Mouse (Mus musculus) layer of hippocampus, adult 9-10 months (tissue): ENCODE measurements around the gene Wdr45.
"Not testable (repeated sequence)": the region's sequence is repeated elsewhere in the genome, so short reads cannot be mapped to it uniquely, and the experiment has no call there.

Experiments
- DNase-seq: peaks from one replicate; pipeline ENCODE4 v3.0.0; 2022; ENCODE audit warnings: low spot score

Gene Wdr45

DNA sequence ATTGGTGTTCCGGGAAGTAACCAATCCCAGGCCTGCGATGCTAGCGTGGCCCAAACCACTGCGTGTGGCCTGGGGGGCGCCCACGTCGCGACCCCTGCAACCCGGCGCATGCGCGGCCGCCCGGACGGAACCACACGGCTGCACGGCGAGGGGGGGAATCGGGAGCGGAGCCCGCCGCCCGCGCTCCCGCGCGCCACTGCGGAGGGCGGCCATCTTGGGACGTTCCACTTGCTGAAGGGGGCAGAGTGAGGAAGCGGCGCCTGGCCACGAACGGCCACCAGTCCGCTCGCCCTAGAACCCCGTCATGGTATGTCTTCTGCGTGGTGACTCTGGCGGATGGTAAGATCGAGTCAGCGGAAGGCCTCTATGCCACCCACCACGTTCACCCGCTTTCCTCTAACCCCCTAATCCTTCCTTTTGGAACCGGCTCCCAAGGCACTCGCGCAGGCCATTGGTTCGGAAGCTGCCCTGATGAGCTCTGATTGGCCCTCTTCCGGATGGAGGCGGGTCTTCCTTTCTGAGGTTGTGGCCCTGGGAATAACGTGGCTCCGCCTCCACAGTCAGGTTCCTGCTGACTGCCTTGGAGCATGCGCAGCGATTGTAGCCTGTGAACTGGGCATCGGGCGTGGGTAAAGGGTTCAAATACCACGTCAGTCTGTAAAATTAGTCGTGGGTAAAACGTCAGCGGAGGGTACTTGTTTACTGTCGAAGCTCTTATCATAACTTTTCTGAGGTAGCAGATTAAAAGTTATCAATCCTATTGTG lies at the start of gene Wdr45:
TSS of gene Wdr45 (plus strand) at position 199 of the 765 bp plus-strand sequence.
- DNase-seq = peak; percentile 91

DNA sequence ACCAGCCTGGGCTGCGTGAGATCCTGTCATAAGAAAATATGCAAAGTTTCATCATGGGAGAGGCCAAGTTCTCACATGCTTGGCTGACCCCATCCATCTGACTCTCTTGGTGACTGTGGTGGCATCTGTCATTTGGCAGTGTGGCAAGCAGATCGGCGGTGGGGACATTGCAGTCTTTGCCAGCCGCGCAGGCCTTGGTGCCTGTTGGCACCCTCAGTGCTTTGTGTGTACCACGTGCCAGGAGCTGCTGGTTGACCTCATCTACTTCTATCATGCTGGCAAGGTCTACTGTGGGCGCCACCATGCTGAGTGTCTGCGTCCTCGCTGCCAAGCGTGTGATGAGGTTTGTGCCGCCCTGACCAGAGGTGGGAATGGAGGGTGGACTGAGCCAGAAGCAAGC lies 49.3 kb upstream of the Wdr45 start:
- no peak for DNase-seq

DNA sequence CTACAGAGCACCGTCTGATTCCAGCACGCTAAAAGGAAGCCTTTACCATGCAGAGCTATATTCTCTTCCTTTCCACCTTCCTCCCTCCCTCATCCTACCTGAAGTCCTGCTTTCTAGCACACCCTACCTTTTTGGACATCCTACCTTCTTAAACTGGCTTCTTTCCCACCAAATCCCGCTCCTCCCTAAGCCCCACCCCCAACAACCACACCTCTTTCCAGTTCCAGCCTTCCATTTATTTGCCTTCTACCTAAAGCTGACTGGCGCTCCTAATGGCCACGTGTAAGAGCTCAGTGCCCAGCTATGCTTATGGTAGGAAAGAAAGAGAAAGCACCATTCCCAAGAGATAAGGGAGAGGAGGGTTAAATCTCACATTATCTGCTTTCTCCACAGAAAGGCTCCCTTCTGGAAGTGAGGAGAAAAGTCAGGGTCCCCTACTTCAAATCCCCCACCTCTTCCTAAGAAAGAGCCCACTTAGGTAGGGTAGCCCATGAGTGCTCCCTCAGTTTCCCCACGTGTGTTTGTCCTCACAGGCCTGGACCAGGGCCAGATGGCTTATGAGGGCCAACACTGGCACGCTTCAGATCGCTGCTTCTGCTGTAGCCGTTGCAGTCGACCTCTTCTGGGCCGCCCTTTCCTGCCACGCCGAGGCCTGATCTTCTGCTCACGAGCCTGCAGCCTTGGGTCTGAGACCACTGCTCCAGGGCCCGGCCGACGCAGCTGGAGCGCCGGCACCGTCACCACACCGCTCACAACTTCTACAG lies 48.2 kb upstream of the Wdr45 start:
- DNase-seq = no peak

DNA sequence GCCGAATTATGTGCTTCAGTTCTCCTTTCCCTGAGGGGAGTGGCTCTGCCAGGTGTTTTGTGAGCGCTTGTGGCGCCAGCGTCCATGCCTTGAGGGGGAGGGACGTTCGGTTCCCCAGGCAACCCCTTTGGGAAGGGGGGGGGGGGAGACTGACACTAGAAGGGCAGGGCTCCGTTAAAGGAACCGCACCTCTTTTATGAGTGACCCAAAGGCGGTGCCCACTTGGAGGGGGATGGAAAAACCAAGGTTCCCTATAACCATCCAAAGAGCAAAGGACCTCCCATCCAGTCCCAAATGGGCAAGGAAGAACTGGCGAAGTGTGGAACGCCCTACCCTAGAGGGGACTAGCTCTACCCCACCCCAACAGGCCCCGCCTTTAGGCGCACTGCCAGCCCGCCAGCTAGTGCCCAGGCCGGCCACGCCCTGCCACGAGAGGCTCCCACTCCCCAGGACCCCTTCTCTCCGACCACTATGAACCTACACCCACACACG lies 43.7 kb upstream of the Wdr45 start:
- no peak for DNase-seq

DNA sequence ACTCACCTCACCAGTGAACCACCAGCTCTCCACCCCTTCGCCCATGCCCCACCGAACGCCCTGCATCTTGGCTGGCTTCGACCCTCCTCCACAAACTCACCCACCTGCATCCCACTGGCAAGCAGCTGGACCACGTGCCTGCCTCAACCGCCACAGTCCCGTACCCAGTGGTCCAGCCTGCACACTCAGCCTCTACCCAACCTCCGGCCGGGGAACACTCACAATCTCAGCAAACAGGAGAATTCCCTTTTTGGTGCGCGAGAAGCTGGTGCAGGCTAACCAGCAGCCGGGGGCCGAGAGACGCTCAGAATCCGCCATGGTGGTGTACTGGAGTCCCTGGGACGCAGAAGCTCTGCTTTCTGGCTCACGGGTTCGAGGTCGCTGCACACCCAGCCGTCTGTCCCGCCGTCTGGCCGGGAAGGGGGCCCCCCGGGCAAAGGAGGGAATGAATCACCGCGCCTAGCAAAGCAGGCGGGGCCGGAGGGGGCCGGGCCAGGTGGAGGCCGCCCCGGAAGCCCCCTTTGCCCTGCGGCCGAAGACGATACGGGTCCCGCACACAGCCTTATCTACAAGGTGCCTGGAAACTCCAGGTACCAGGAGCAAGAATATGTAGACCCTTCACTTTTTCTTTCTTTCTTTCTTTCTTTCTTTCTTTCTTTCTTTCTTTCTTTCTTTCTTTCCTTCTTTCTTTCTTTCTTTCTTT lies 43.1 kb upstream of the Wdr45 start, which contains the start of gene Plp2:
TSS of gene Plp2 (minus strand) at position 470 of the 703 bp plus-strand sequence.
- DNase-seq = no peak

DNA sequence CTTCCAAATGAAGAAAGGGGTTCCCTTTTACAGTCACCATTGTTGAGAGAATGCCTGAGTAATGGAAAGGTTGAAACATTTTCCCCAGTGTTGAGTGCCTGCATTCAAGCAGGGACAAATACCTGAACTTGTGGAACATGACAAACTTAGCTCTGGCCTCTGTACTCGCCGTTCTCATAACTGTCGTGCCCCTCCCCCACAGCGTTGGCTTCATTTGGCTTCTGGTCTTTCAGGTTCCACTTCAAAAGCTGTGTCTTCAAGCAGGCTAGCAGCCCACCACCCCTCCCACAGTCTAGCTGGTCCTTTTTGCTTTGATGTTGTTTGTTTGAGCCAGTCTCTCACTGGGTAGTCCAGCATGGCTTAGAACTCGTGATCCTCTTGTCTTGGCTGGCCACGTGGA lies 41.4 kb upstream of the Wdr45 start:
- DNase-seq = no peak

DNA sequence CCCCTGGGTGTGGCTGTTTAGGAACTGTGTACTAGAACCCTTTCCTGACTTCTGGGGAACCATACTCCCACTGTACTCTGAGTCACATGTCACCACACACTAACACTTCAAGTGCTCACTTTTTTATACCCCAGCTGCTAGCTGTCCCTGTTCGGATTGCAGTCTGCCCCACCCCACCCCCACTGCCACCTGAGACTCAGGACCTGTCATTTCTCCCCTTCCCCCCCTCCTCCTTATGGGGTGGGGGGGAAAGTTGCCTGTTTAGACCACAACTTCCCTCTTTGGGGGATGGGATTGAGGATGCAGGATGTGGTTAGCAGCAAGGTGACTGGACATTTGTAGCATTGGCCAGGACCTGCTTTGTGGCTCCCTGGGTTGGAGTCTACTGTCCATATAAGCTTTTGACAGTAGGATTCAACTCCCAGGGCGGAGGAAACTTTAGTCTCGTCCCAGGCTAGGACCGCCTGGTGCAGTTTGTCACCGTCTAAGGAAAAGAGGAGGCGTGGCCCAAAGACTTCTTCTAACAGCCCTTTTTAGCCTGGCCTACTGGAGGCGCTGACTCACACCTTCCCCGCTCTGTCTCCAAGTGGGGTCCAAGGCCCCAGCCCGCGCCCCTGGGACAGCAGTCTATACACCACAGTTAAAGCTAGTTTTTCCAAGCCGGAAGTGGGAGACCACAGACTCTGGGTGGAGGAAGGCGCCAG lies 40.4 kb upstream of the Wdr45 start:
- DNase-seq = no peak

DNA sequence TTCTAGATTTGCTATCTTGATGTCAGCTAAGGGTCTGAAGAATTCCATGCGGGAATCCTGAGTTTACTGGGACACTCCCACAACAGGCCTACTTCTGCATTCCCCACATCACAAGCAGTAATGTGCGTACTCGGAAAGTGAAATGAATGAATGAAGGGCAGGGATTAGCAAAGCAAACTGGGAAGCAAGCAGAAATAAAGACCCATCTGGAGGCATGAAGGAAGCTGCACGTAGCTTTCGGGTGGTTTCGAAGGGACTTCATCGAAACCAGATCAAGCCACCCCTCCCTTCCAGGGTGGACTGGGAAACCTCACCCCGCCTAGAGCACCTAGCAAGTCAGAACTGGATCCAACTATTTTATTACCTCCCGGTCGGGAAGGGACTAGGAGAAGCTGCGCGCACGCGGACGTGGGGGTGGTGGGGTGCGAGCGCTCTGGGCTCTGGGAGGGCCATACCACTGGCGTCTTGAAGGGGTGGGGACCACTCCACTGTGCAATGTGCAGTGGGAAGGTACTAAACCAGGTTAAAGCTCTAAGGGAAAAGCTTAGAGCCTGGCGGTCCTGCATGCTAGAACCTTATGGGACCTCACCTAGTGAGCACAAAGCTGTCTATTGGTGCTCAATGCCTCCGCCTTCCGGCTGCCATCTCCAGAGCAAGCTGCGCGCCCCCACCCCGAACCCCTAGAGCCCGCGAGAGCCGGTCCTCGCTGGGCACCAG lies 39.7 kb upstream of the Wdr45 start:
- no peak for DNase-seq

DNA sequence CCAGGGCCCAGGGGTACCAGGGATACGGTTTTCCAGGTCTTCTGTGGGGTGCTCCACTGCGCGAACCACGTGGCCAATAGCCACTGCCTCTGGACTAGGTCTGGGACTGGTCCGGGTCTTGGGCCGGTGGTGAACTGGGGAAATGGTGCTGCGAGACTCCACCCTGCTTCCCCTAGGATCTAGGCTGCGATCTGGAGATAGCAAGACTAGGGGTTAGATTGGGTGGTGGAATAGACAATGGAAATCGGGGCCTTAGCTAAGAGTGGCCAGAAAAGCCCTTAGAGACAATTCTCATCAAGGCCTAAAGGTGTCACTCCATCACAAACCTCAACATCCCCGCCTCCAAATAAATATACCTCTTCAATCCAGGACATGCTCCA lies 39.1 kb upstream of the Wdr45 start:
- no peak for DNase-seq

DNA sequence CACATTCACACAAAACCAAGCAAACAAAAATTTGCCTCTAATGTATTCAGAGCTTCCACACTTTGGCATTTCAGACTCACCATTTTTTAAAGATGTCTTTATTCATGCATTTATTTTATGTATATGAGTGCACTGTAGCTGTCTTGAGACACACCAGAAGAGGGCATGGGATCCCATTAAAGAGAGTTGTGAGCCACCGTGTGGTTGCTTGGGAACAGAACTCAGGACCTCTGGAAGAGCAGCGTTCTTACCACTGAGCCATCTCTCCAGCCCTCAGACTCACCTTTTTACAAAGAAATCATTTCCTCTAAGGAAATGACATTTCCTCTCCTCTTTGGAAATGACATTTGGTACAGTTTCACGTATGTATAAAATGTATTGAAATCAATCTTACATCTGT lies 35.1 kb upstream of the Wdr45 start:
- no peak for DNase-seq

DNA sequence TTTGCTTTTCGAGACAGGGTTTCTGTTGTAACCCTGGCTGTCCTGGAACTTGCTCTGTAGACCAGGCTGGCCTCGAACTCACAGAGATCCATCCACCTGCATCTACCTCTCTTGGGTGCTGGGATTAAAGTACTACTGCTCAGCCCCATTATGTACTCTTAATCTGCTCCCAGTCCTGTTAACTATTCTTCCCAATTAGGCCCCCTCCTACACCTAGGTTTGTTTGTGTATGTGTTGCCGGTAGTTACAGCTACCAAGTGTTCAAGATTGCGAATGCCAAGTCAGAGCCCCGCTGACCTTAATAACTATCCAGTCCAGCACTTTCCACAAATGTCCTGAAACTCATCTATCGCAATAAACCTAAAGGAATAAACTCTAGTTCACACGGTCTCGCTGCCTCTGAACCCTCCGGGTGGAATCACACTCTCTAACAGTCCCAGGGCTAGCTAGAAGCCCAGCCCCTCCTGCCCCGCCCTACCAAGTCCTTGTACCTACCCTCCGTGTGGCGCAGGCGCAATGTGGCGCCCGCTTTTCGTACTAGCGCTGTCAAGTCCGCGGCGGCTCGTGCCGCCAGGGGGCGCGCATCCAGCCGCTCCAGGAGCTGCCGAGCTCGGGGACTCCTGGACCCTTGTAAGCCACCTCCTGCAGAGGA lies 34.6 kb upstream of the Wdr45 start:
- DNase-seq = peak; percentile 52

DNA sequence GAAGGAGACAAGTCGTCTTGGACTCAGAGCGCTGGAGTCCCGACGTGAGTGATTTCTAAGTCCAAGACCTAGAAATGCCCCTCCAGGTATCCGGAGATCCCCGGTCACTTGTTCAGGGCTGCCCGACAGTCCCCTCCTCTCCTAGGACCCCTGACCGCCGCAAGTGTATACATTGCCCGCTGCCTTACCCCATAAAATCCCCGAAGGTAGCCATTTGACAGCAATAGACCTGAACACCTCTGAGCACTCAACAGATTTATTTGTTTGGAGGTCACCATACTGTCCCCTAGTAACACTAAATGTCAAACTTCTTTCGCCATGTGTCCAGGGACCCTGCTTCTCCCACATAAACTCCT lies 34.1 kb upstream of the Wdr45 start:
- no peak for DNase-seq

DNA sequence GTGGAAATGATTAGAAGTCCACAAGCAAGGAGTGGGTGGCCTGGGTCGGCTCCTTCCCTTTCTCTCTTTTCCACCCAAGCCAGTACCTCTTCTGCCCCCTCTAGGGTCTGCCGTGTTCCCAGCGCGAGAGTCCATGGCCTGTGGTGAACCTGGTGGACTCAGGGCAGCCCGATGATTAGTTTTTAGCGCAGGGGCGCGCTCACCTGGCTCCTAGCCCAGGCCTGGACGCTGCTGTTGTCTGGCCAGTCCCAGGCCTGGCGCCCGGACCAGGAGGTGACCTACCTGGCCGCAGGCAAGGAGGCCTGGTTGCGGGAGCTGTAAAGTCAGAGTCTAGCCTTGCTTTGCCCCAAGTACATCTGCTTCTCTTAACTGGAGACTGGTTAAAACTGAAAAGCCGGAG lies 33.3 kb upstream of the Wdr45 start, which contains the start of gene Magix:
TSS of gene Magix (minus strand) at position 388 of the 400 bp plus-strand sequence.
- DNase-seq = no peak

DNA sequence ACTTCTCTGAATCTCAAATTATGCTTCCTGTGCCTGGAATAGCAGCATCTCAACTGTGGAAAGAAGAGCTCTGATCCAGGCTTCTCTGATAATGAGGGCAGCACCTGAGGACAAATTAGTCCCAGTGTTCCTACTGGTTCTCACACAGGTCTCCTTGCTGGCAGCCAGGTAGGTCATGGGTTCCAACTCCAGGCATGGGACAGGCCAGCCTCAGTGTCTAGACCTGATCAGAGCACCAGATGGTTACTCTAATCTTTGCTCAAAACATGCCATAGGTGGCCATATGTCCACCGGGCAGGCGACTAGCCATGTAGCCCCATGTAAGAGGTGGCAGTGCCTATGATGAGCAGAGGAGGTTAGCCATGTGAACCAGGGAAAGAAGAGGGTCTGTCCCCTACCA lies 25.8 kb upstream of the Wdr45 start:
- DNase-seq = no peak

DNA sequence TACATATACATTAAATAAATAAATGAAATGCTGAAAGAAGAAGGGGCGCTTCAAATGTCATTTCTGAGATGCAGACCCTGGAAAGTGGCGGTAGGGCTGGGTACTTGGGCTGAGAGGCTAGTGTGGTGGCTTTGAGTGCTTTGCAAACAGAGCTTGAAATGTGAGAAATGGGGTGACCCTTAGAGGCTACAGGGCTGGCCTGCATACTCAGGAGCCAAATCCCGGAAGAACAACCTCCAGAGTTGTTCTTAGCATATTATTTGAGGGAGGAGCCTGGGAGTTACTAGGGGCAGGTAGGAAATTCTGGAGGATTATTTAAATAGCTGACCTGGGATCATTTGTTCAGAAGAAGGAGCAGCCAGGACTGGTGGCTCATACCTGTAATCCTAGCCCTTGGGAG lies 23.6 kb upstream of the Wdr45 start:
- no peak for DNase-seq

DNA sequence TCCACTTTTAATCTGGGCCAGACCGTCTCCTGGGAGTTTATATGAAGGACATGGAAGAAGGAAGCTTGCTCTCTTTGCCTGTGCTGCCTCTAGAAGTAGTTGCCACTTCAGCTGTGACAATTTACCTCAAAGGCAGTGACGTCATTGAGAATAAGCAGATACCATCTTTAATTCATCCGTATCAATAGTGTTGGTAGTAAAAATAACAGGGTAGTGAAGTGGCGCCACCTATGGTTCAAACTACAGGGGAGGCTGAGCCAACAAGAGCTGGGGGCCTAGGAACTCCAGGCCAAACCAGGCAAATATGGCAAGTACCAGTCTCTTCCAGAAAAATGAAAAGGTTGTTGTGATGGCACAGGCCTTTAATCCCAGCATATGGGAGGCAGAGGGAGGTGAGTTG lies 21.3 kb upstream of the Wdr45 start:
- DNase-seq = no peak

DNA sequence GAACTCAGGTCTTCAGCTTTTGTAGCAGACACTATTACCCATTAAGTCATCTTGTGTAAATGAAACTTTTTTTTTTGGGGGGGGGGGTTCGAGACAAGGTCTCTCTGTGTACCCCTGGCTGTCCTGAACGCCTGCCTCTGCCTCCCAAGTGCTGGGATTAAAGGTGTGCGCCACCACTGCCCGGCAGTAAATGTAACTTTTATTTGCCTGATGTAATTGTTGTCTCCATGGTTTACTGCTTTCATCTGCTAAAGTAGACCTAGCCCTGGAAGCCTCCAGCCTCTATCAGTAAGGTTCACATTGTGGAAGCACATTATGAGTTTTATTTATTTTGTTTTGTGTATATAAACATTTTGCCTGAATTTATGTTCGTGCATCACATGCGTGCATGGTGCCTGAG lies 17.6 kb upstream of the Wdr45 start:
- DNase-seq = no peak

DNA sequence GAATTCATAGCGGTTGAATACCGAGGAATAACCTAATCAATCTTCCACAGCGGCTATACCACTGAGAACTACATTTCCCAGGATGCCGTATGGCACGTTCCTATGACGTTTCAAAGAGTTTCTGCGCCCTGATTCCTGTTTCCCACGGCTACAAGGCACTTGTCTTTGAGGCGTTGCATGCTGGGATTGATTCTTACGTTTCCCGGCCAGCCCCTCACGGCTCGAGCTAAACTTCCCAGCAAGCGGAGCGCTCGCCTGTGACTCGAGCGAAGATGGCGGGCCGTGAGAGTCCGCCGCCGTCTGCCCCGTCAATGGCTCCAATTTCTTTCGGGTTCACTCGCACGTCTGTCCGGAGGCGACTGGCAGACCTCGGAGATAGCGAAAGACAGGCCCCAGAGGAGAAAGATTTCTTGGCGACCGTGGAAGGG lies 17.2 kb upstream of the Wdr45 start, which contains the start of gene Gpkow:
TSS of gene Gpkow (plus strand) at position 178 of the 428 bp plus-strand sequence.
- DNase-seq = peak; percentile 73

DNA sequence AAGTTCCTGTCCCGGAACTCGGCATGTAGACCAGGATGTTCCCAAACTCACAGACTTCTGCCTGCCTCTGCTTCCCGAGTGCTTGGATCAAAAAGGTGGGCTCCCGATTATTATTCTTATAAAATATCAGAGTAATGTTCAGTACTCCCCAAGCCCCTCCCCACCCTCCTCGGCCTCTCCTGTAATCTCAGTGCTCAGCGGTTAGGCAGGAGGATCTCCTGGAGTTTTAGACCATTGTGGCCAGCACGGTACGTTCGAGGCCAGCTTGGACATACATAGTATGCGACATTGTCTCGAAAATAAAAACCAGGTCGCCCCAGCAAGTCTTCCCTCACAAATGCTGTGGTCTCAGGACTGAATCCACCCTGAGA lies 384 bp upstream of the Wdr45 start:
- not testable (repeated sequence) for DNase-seq

DNA sequence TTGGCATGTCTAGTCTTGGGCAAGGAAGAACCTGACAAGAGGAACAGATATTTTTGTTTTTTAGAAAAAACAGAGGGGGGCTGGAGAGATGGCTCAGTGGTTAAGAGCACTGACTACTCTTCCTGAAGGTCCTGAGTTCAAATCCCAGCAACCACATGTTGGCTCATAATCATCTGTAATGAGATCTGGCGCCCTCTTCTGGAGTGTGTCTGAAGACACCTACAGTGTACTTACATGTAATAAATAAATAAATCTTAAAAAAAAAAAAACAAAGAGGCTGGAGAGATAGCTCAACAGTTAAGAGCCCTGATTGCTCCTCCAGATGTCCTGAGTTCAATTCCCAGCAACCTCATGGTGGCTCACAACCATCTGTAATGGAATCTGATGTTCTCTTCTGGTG lies 1.9 kb downstream of the Wdr45 start:
- DNase-seq = not testable (repeated sequence)
